Mouse (Mus musculus): Measurements from ENCODE around the gene Ints4. TPM values are rescaled to one million over a fixed set of nuclear protein-coding genes. Genes with fewer than 3 reads are reported as not detected.

The Ints4 gene
- polyA plus RNA-seq, 1 experiment from 2014 or later, result 46.8 TPM

DNA sequence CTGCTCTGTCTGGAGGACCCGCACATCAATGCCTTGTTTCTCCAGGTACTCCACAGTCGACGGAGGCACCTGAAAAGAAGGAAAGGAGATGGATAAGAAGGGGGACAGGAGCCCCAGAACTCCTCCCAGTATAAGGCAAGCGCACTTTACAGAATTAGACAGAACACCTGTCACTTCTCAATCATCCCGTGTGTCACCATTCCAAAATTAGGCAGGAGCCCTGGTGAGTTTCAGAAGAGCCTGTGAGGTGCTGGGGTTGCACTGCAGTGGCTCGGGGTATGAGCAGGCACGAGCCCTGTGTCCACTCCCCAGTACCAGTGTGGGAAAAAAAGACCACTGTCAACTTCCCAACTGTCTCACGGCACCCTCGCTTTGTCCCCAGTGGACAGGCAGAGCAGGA is 69.9 kb downstream of the Ints4 start:
- Histone ChIP-seq H3K4me3 (no peak overlapping the region), H3K27ac (replicated peaks) (no peak overlapping the region), H3K27me3 (no peaks in the 10 kb centered on the region), H3K36me3 (no peaks in the 10 kb centered on the region), H3K4me1 (no peaks in the 10 kb centered on the region), H3K4me2 (replicated peaks) (no peak overlapping the region), H3K9me3 (no peaks in the 10 kb centered on the region), H3K9ac (replicated peaks) (no peak overlapping the region)
- WGBS, result 89% methylated on average over 9 of the region's 9 CpGs
- ATAC-seq (replicated peaks), result no peak

DNA sequence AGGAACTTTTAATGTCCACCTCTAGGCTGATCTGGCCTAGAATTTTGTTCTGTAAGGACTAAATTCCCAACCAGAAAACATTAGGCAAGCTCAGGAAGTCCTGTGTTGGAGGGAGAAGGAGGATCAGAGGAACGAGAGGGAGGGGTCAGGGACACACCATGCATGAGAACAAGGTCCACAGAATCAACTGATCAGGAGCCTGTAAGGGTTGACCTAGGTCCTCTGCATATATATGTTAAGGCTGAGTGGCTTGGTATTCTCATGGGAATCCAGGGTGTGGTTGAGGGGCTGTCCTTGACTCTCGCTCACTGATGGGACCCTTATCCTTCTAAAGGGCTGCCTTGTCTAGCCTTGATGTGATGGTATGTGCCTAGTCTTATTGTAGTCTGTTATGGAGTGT is 82.8 kb downstream of the Ints4 start:
- Histone ChIP-seq H3K4me1 (no peaks in the 10 kb centered on the region), H3K4me3 (no peak overlapping the region)
- WGBS, result 92% methylated on average over 2 of the region's 2 CpGs

DNA sequence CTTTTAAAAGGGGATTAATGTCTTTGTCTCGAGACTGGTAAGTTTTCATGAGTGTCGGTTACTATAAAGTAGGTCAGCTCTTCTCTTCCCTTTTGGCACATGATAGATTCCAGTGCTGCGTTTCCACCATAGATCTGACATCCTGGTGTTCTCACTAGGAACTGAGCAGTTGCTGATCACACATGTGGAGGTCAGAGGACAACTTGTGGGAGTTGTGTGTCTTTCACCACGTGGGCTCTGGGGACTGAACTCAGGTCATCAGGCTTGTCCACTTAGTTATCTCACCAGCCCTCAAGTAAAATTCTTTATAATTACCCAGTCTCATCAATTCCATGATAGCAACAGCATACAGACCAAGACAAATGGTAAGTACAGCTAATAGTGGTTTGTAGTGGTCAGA is 88.6 kb downstream of the Ints4 start:
- ATAC-seq (replicated peaks), result no peak
- no peak overlapping the region for H3K9ac ChIP-seq (replicated peaks)
- H3K36me3 ChIP-seq, result 0 out of 2 replicates have a peak, but pooled peaks cover 2% of the 10 kb centered on the region
- 86% methylated on average over 4 of the region's 4 CpGs for WGBS
- no peak overlapping the region for H3K4me3 ChIP-seq
- no peaks in the 10 kb centered on the region for H3K9me3 ChIP-seq
- H3K4me2 ChIP-seq (replicated peaks), result no peak overlapping the region
- H3K27ac ChIP-seq (replicated peaks), result no peak overlapping the region
- no peaks in the 10 kb centered on the region for H3K27me3 ChIP-seq
- H3K4me1 ChIP-seq, result no peaks in the 10 kb centered on the region

More for the DNA sequence above, 82.8 kb downstream of the Ints4 start:
- Histone ChIP-seq H3K36me3 (no peaks in the 10 kb centered on the region; the same call in 1 of the 2 replicates), H3K27me3 (no peaks in the 10 kb centered on the region), H3K27ac (replicated peaks) (no peak overlapping the region), H3K9me3 (no peaks in the 10 kb centered on the region), H3K9ac (replicated peaks) (no peak overlapping the region), H3K4me2 (replicated peaks) (no peak overlapping the region)
- ATAC-seq (replicated peaks), result no peak

DNA sequence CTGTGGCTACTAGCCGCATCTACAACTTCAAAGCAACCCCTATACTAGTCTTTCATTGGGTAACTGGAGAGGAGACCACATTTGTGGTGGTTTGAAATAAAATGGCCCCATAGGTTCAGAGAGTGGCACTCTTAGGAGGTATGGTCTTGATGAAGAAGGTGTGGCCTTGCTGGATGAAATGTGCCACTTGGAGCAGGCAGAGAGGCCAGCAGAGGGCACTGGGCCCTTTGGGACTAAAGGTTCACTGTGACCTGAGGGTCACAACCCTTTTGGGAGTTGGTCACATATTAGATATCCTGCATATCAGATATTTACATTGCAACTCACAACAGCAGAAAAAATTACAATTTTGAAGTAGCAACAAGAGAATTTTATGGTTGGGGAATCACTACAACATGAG is 89.6 kb downstream of the Ints4 start:
- no peak overlapping the region for H3K27ac ChIP-seq (replicated peaks)
- 88% methylated on average over 1 of the region's 1 CpGs for WGBS

DNA sequence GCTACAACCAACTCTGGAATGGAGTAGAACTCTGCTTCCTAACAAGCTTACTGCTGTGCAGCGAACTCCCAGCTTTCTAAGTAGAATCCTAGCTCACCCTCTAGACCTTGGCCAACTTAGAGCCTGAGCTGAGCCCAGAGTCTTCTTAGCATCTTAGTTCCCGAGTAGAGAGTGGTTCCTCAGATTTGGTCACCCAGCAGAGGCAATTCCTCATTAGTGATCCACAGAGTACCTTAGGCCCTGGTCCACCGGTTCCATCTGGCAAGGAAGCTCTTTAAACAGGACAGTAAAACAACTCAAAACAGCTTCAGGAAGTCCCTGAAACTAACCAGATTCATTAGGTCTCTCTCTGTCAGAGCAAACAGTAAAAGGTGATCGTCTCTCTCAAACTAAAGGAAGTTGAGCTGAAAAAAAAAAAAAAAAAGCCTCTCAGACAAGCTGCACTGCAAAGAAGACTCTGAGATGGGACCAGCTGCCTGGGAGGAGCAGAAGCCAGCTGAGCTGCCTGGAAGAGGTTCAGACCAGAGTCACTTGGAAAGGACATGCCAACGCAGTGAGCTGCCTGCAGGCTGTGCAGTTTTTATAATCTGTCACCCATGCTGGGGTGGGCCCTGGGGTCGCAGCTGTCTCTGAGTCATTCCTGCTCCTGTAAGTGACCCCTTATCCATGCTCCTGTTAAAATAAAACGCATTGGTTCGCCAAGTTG is 97.8 kb downstream of the Ints4 start:
- Histone ChIP-seq H3K9ac (replicated peaks) (peak overlapping the region; percentile 66), H3K27me3 (no peaks in the 10 kb centered on the region), H3K36me3 (no peaks in the 10 kb centered on the region), H3K4me1 (peaks cover 21% of the 10 kb centered on the region), H3K4me3 (peak overlapping the region; percentile 98), H3K9me3 (no peaks in the 10 kb centered on the region), H3K4me2 (replicated peaks) (peak overlapping the region; percentile 63), H3K27ac (replicated peaks) (peak overlapping the region; percentile 99)
- WGBS, result 29% methylated on average over 8 of the region's 8 CpGs
- peak; percentile 1; the same call in 1 of the 2 replicates for ATAC-seq (replicated peaks)

More for the DNA sequence above, 89.6 kb downstream of the Ints4 start:
- Histone ChIP-seq H3K27me3 (no peaks in the 10 kb centered on the region), H3K9ac (replicated peaks) (no peak overlapping the region), H3K4me2 (replicated peaks) (no peak overlapping the region), H3K9me3 (no peaks in the 10 kb centered on the region), H3K36me3 (0 out of 2 replicates have a peak, but pooled peaks cover 2% of the 10 kb centered on the region), H3K4me3 (no peak overlapping the region), H3K4me1 (no peaks in the 10 kb centered on the region)
- ATAC-seq (replicated peaks), result no peak

DNA sequence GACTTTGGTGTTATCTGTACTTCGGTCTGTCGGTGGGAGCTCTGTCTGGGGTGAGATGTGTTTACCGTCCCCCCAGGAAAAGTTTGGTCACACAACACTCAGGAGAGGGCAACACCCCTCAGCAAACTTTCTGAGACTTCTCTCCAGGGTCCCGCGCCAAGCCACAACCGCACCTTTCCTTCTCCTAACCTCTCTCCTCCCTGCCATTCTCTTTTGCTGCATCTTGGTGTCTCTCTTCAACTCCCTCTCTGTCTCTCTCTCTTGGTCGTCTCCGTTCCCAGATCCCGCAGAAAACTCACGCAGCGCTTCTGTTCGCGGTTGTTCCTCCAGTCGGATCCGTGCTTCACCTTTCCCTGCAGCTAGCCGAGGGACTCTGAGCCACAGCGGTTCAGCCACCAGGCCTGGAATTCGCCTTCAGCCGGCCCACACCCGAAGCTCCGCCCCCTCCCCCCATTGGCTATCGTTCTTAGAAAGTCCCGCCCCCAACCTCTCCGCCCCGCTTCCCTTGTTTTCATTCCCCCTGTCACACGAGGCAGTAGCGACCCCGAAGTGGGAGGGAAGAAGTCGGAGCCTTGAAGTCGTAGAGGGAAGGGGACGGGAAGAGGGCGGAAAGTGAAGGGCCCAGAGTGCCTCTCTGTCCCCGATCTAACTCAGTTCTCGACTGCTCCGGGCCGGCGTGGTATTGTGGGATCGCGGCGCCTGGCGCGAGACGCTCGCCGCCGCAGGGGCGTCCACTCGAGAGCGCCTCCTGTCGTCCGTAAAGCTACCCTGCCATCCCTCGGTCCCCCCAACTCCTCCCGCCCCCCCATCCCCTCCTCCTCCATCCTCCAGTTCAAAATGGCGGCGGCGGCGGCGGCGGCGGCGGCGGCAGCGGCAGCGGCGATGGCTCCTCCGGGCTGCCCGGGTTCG is 98.6 kb downstream of the Ints4 start, which contains the start of the genes Aamdc and Rsf1:
TSS of gene Aamdc (minus strand) at position 431 of the 909 bp plus-strand sequence.
TSS of gene Rsf1 (plus strand) at position 823 of the 909 bp plus-strand sequence.
- no peaks in the 10 kb centered on the region for H3K36me3 ChIP-seq
- peak within 1 kb of the TSS; percentile 99 for H3K27ac ChIP-seq (replicated peaks)
- H3K4me1 ChIP-seq, result peaks cover 21% of the 10 kb centered on the region
- H3K27me3 ChIP-seq, result no peaks in the 10 kb centered on the region
- under 1% methylated on average over 48 of the region's 68 CpGs for WGBS
- peak; percentile 97 for ATAC-seq (replicated peaks)
- H3K9ac ChIP-seq (replicated peaks), result peak within 1 kb of the TSS; percentile 100
- peak within 1 kb of the TSS; percentile 98 for H3K4me3 ChIP-seq
- H3K9me3 ChIP-seq, result no peaks in the 10 kb centered on the region
- peak within 1 kb of the TSS; percentile 64 for H3K4me2 ChIP-seq (replicated peaks)

DNA sequence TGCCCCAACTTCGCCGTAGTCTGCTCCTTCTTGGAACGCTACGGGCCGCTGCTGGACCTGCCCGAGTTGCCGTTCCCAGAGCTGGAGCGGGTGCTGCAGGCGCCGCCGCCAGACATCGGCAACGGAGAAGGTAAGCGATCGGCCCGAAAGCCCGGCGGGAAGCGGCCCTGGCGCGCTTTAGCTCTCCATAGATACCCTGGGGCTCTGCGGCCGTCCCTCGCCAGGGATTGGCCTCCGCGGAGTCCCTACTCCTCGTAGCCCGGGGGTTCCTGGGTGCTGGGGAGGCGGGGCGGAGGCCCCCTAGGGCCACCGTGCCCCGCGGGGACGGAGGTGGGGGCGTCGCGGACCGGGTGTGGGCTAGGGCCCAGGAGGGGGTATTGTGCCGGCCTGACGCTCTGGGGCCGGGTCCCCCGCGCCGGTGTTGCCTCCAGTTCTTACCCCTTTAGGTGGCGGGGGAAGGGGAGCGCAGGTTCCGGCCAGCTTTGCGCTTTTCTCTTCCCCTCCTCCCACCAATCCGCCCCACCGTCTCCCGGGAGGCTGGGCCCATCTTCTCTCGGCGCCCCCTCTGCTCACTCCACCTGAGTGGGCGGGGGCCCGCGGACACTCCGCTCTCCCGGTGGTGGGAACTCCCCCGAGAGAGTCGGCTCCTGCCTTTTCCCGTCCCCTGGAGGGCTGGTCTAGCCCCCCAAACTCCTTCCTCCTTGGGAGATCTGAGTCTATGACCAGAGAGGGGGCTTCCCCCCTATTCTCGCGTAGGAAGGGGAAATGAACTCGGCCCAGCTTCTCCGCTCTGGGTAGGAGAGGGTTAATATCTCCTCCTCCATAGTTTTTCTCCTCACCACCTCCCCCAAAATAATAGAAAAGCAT is 99.5 kb downstream of the Ints4 start:
- H3K4me1 ChIP-seq, result peaks cover 21% of the 10 kb centered on the region
- ATAC-seq (replicated peaks), result peak; percentile 57
- H3K9ac ChIP-seq (replicated peaks), result peak overlapping the region; percentile 100
- under 1% methylated on average over 54 of the region's 65 CpGs for WGBS
- H3K27me3 ChIP-seq, result no peaks in the 10 kb centered on the region
- peak overlapping the region; percentile 99 for H3K27ac ChIP-seq (replicated peaks)
- H3K36me3 ChIP-seq, result no peaks in the 10 kb centered on the region
- H3K9me3 ChIP-seq, result no peaks in the 10 kb centered on the region
- H3K4me3 ChIP-seq, result peak overlapping the region; percentile 98
- H3K4me2 ChIP-seq (replicated peaks), result peak overlapping the region; percentile 64

DNA sequence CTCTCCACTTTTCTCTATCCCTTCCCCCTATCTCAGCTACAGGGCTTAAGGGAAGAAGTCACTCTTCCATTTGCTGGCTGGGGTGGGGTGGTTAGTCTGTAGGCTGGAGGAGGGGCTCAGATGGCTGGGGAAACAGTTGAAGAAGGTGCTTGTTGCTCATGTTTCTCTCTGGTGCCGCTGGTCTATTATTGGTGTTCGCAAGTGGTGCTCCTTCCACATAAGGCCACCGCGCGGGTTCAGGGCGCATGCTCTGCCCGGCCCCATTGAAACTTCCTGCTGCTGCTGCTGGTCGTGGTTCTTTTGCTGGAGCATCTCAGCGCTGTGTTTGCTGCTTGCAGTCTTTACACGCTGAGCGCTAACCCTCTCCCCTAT is 100.1 kb downstream of the Ints4 start:
- ATAC-seq (replicated peaks), result peak; percentile 42
- H3K4me3 ChIP-seq, result peak overlapping the region; percentile 98
- H3K27me3 ChIP-seq, result no peaks in the 10 kb centered on the region
- H3K36me3 ChIP-seq, result no peaks in the 10 kb centered on the region
- H3K9me3 ChIP-seq, result no peaks in the 10 kb centered on the region
- H3K4me2 ChIP-seq (replicated peaks), result peak overlapping the region; percentile 64
- H3K4me1 ChIP-seq, result peaks cover 21% of the 10 kb centered on the region
- H3K9ac ChIP-seq (replicated peaks), result peak overlapping the region; percentile 100
- WGBS, result under 1% methylated on average over 11 of the region's 11 CpGs
- H3K27ac ChIP-seq (replicated peaks), result peak overlapping the region; percentile 99

DNA sequence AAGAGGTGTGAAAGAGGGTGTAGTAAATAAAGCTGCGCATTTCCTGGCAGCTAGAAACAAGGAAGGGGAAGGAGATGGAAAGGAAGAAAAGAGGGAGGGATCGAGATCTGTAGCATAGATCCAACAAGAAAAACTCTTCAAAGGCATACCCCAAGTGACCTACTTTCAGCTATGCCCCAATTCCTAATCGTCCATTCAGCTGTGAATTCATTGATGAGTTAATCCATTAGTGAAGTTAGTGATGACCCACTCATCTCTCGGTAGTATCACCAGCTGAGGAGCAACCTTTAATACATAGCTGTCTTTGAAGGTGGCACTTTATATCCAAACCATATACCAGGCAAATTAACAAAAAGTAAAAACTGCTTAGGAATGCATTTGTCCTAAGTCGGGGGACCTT is 107.8 kb downstream of the Ints4 start:
- Histone ChIP-seq H3K27me3 (no peaks in the 10 kb centered on the region), H3K36me3 (no peaks in the 10 kb centered on the region), H3K27ac (replicated peaks) (no peak overlapping the region), H3K4me2 (replicated peaks) (no peak overlapping the region), H3K9me3 (no peaks in the 10 kb centered on the region), H3K9ac (replicated peaks) (no peak overlapping the region), H3K4me1 (peaks cover 7% of the 10 kb centered on the region; the same call in 1 of the 2 replicates), H3K4me3 (no peak overlapping the region)
- no peak for ATAC-seq (replicated peaks)
- WGBS, result 73% methylated on average over 5 of the region's 5 CpGs

DNA sequence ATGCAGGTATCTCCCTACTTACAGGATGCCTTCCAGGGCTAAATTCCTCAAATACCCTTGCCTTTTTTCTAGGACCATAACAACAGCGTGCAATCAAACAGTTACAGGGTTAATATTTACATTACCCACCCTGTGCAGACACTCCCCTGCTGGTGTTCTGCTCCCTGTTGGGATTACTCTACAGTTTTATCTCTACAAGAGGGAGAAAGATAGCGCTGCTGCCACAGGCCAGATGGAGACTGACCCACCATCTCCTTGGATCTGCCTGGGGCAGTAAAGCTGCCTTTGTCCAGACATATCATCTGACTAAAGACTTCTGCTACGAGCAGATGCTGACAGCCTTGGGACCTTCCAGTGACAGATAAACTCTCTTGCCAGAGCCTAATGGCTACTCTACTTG is 109.7 kb downstream of the Ints4 start:
- no peaks in the 10 kb centered on the region for H3K9me3 ChIP-seq
- H3K36me3 ChIP-seq, result no peaks in the 10 kb centered on the region
- no peak overlapping the region for H3K4me2 ChIP-seq (replicated peaks)
- WGBS, result 64% methylated on average over 3 of the region's 3 CpGs
- ATAC-seq (replicated peaks), result no peak
- H3K4me3 ChIP-seq, result no peak overlapping the region
- H3K27me3 ChIP-seq, result no peaks in the 10 kb centered on the region
- H3K9ac ChIP-seq (replicated peaks), result no peak overlapping the region
- peaks cover 7% of the 10 kb centered on the region; the same call in 1 of the 2 replicates for H3K4me1 ChIP-seq
- no peak overlapping the region for H3K27ac ChIP-seq (replicated peaks)

All from forebrain, embryonic 15.5 days (tissue).